Mouse (Mus musculus) embryonic fibroblast, embryonic 13.5 days (primary cell): ENCODE results near the gene Yju2.

Source experiments
- CTCF ChIP-seq: IDR thresholded peaks from 2 replicates; pipeline ENCODE4 v1.5.1; 2011; ENCODE audit warnings: mild to moderate bottlenecking, control low read depth, low read length, moderate library complexity, borderline replicate concordance; ENCODE audit not compliant: insufficient read depth
- POLR2A ChIP-seq: IDR thresholded peaks from 2 replicates; pipeline ENCODE4 v1.6.1; 2011; ENCODE audit warnings: low read depth, mild to moderate bottlenecking, control low read depth, low read length, moderate library complexity

DNA sequence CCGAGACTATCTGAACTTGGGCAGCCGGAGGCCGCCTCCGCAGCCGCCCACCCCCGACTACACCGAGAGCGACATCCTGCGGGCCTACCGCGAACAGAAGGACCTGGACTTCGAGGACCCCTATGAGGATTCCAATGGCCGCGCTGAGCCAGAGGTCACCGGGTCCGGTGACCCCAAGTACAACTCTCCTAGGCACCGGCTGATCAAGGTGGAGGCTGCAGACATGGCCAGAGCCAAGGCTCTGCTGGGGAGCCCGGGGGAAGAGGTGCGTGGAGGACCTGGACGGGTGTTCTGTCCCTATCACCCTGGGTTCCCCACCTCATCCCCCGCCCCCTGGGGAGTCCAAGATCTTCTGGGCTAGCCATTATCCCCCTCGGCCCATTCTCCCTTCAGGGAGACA is 12.6 kb downstream of the Yju2 start:
- no peak for TF ChIP-seq CTCF
- TF ChIP-seq POLR2A: no peak
